In the genomic region with DNA sequence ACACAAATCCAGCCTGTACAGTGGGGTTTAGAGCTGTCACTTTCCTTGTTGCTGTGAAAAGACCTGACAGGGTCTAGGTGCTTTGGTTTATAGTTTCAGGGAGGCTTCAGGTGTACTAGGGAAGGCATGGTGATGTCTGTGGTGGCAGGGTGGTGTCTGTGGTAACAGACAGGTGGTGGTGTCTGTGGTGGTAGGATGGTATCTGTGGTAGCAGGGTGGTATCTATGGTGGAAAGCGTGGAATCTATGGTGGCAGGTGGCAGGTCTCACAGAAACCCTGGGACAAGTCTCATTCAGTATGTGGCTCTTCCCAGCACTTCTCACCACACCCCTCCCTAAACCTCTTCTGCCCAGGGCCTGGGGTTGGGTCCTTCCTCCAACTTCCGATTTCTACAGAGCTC, we compare ENCODE assay signal across 28 mouse cellular contexts. TPM values are rescaled to one million over a fixed set of nuclear protein-coding genes. Genes with fewer than 3 reads are reported as not detected.
A peak's percentile ranks its signal among the peaks of the same experiment; 100 is the strongest.
DNase-seq lines count a peak whose midpoint lies in the region; ATAC-seq and TF ChIP-seq lines count a peak whose summit lies in the region.
"Had no signal": no experiment of that assay in that cellular context is flagged by ENCODE, and none has a peak within 500 bp of the region (broad histone marks: within the 10 kb centered on the region; RNA-seq: fewer than 3 reads in every experiment).

No protein-coding gene starts in this region.

- no peak overlapping the region for H3K4me2 ChIP-seq in liver, postnatal 0 days (ENCODE audit: low read depth, low read length)
- no peak overlapping the region for H3K4me2 ChIP-seq in liver, embryonic 11.5 days
- H3K4me2 ChIP-seq in forebrain, embryonic 11.5 days (ENCODE audit: low read depth, low read length, severe bottlenecking), result no peak overlapping the region
- H3K4me2 ChIP-seq: embryonic facial prominence, embryonic 12.5 days; forebrain, embryonic 13.5 days; forebrain, embryonic 15.5 days had no signal

- no peaks in the 10 kb centered on the region; the same call in 1 of the 2 replicates for H3K9me3 ChIP-seq in liver, postnatal 0 days (ENCODE audit: low read length)
- no peaks in the 10 kb centered on the region for H3K9me3 ChIP-seq in liver, embryonic 11.5 days (ENCODE audit: control insufficient read depth, low read length)
- no peaks in the 10 kb centered on the region for H3K9me3 ChIP-seq in forebrain, embryonic 11.5 days (ENCODE audit: control insufficient read depth, low read length)
- H3K9me3 ChIP-seq: embryonic facial prominence, embryonic 12.5 days; forebrain, embryonic 13.5 days; forebrain, embryonic 15.5 days had no signal

- no peak for TF ChIP-seq CTCF in liver, postnatal 0 days (IDR thresholded peaks at IDR 0.05; ENCODE audit: low read depth)
- TF ChIP-seq CTCF in bone marrow, adult 2 months (IDR thresholded peaks at IDR 0.05; ENCODE audit: control insufficient read depth, insufficient read depth, low read length), result no peak

- peak; percentile 25; the same call in 1 of the 2 replicates for ATAC-seq in liver, postnatal 0 days
- ATAC-seq in liver, embryonic 11.5 days (replicated peaks; ENCODE audit: low FRiP score), result no peak
- peak; percentile 39 for ATAC-seq in megakaryocyte, adult 5-6 weeks (ENCODE audit: poor library complexity, severe bottlenecking)
- peak; percentile 32; the same call in 1 of the 2 replicates for ATAC-seq in monocyte, adult 5-6 weeks (replicated peaks; ENCODE audit: insufficient number of reproducible peaks, low FRiP score, low TSS enrichment, poor library complexity, severe bottlenecking)
- no peak for ATAC-seq in forebrain, embryonic 11.5 days (replicated peaks; ENCODE audit: low FRiP score)
- no peak for ATAC-seq in erythroid progenitor cell, adult 5-6 weeks (replicated peaks; ENCODE audit: low FRiP score, poor library complexity, severe bottlenecking)
- ATAC-seq: activated CD4-positive, CD25-positive, alpha-beta regulatory T cell, adult 4 months; CD4-positive, CD25-positive, alpha-beta regulatory T cell, adult 4 months; forebrain, embryonic 13.5 days; forebrain, embryonic 15.5 days; forebrain, postnatal 0 days; Patski had no signal

- no peak overlapping the region for H3K4me3 ChIP-seq in liver, postnatal 0 days (ENCODE audit: low read depth, low read length)
- H3K4me3 ChIP-seq in liver, embryonic 11.5 days (ENCODE audit: low read depth, low read length), result no peak overlapping the region
- no peak overlapping the region for H3K4me3 ChIP-seq in bone marrow, adult 2 months (replicated peaks; ENCODE audit: control insufficient read depth, low read depth, low read length)
- no peak overlapping the region for H3K4me3 ChIP-seq in forebrain, embryonic 11.5 days (ENCODE audit: low read depth, low read length)
- H3K4me3 ChIP-seq: embryonic facial prominence, embryonic 10.5 days; embryonic facial prominence, embryonic 12.5 days; forebrain, embryonic 10.5 days; forebrain, embryonic 13.5 days; forebrain, embryonic 15.5 days had no signal

- peaks cover 7% of the 10 kb centered on the region; the same call in 1 of the 2 replicates for H3K4me1 ChIP-seq in liver, postnatal 0 days (ENCODE audit: insufficient read depth)
- H3K4me1 ChIP-seq in liver, embryonic 11.5 days (replicated peaks; ENCODE audit: control insufficient read depth, insufficient read depth, low read length), result no peaks in the 10 kb centered on the region
- H3K4me1 ChIP-seq in bone marrow, adult 2 months (ENCODE audit: control insufficient read depth, insufficient read depth, low read length), result peaks cover 12% of the 10 kb centered on the region; the same call in 1 of the 2 replicates
- no peaks in the 10 kb centered on the region for H3K4me1 ChIP-seq in forebrain, embryonic 11.5 days (replicated peaks; ENCODE audit: control insufficient read depth, insufficient read depth, low read length)
- H3K4me1 ChIP-seq: embryonic facial prominence, embryonic 10.5 days; forebrain, embryonic 10.5 days; forebrain, embryonic 13.5 days; forebrain, embryonic 15.5 days had no signal

- DNase-seq in liver, postnatal 0 days, result no peak
- no peak for DNase-seq in liver, embryonic 11.5 days (ENCODE audit: low spot score)
- DNase-seq in forebrain, embryonic 11.5 days (ENCODE audit: low spot score), result no peak
- DNase-seq in c-Kit-positive CD71-positive TER-119-positive erythroid progenitor cells, embryonic 14.5 days (ENCODE audit: low spot score), result no peak
- DNase-seq: adrenal gland, adult 8-10 months; adrenal gland, postnatal 14 days; adrenal gland, postnatal 36 days; B cell, adult 2 months; cerebellum, adult 11-12 months; cerebellum, adult 2 months; cerebellum, adult 9-10 months; cerebellum, postnatal 10 days; cerebellum, postnatal 25 days; forebrain, postnatal 0 days had no signal

- 76% methylated on average over 2 of the region's 2 CpGs for WGBS in liver, postnatal 0 days (ENCODE audit: insufficient replicate concordance)
- 79% methylated on average over 2 of the region's 2 CpGs for WGBS in liver, embryonic 11.5 days
- WGBS in bone marrow, adult 2 months, result 84% methylated on average over 2 of the region's 2 CpGs
- WGBS in forebrain, embryonic 11.5 days, result 86% methylated on average over 2 of the region's 2 CpGs

- H3K27me3 ChIP-seq in liver, postnatal 0 days (ENCODE audit: insufficient read depth, low read length), result no peaks in the 10 kb centered on the region
- no peaks in the 10 kb centered on the region for H3K27me3 ChIP-seq in liver, embryonic 11.5 days (replicated peaks; ENCODE audit: control insufficient read depth, insufficient read depth, low read length)
- H3K27me3 ChIP-seq in forebrain, embryonic 11.5 days (ENCODE audit: control insufficient read depth, insufficient read depth, low read length), result no peaks in the 10 kb centered on the region
- H3K27me3 ChIP-seq: CH12.LX; embryonic facial prominence, embryonic 12.5 days; forebrain, embryonic 13.5 days; forebrain, embryonic 15.5 days; Patski had no signal

- TF ChIP-seq POLR2A in bone marrow, adult 2 months (IDR thresholded peaks at IDR 0.05; ENCODE audit: borderline replicate concordance, control insufficient read depth, low read depth, low read length), result no peak

- no peak overlapping the region for H3K27ac ChIP-seq in liver, postnatal 0 days (ENCODE audit: low read depth)
- no peak overlapping the region for H3K27ac ChIP-seq in liver, embryonic 11.5 days (ENCODE audit: low read depth, low read length)
- H3K27ac ChIP-seq in bone marrow, adult 2 months (ENCODE audit: control insufficient read depth, insufficient read depth, low read depth, low read length, poor library complexity), result peak overlapping the region; percentile 24; the same call in 1 of the 2 replicates
- no peak overlapping the region for H3K27ac ChIP-seq in forebrain, embryonic 11.5 days (ENCODE audit: low read depth, low read length)
- H3K27ac ChIP-seq: embryonic facial prominence, embryonic 10.5 days; embryonic facial prominence, embryonic 12.5 days; forebrain, embryonic 10.5 days; forebrain, embryonic 13.5 days; forebrain, embryonic 15.5 days had no signal

- H3K36me3 ChIP-seq in liver, postnatal 0 days (replicated peaks; ENCODE audit: insufficient read depth, low read length), result no peaks in the 10 kb centered on the region
- H3K36me3 ChIP-seq in liver, embryonic 11.5 days (ENCODE audit: control insufficient read depth, insufficient read depth, low read length), result no peaks in the 10 kb centered on the region
- no peaks in the 10 kb centered on the region for H3K36me3 ChIP-seq in forebrain, embryonic 11.5 days (ENCODE audit: control insufficient read depth, insufficient read depth, low read length)
- H3K36me3 ChIP-seq: embryonic facial prominence, embryonic 10.5 days; embryonic facial prominence, embryonic 12.5 days; forebrain, embryonic 10.5 days; forebrain, embryonic 15.5 days; G1E had no signal

- no peak overlapping the region for H3K9ac ChIP-seq in liver, postnatal 0 days (replicated peaks)
- no peak overlapping the region for H3K9ac ChIP-seq in liver, embryonic 11.5 days (ENCODE audit: low read depth, low read length)
- no peak overlapping the region for H3K9ac ChIP-seq in forebrain, embryonic 11.5 days (ENCODE audit: low read length)
- H3K9ac ChIP-seq: embryonic facial prominence, embryonic 12.5 days; forebrain, embryonic 13.5 days; forebrain, embryonic 15.5 days; forebrain, postnatal 0 days had no signal

- TF ChIP-seq EP300 in liver, postnatal 0 days (IDR thresholded peaks at IDR 0.05; ENCODE audit: low read depth), result no peak

RNA-seq across cellular contexts. Expression of a gene that starts 8.7 kb away (rescaled TPM):
- polyA plus RNA-seq in liver, postnatal 0 days (2015; fragmentation: Nextera tagmentation; extraction: Ambion mirVana), result 17.0 and 18.6 TPM in 2 replicates
- 1.2 and 1.3 TPM in 2 replicates for polyA plus RNA-seq in liver, embryonic 11.5 days (2014; fragmentation: Nextera tagmentation; extraction: Ambion mirVana)
- polyA plus RNA-seq in bone marrow, adult 2 months (2011; ENCODE audit: insufficient read depth, insufficient read length, low replicate concordance, missing spikeins), result 4.6 and 7.7 TPM in 2 replicates
- total RNA-seq in megakaryocyte, adult 5-6 weeks (2015), result 26.1 and 26.7 TPM in 2 replicates
- total RNA-seq in megakaryocyte, adult 5-6 weeks (2017), result 22.3 and 23.1 TPM in 2 replicates
- 90.8 to 132 TPM (median 114 TPM) in 3 replicates for total RNA-seq in monocyte, adult 5-6 weeks (2017)
- 2.1 and 2.2 TPM in 2 replicates for polyA plus RNA-seq in forebrain, embryonic 11.5 days (2014; fragmentation: Nextera tagmentation; extraction: Ambion mirVana)
- 17.3 and 25.6 TPM in 2 replicates for total RNA-seq in erythroid progenitor cell, adult 5-6 weeks (2015; ENCODE audit: low replicate concordance)
- 9.4 and 13.4 TPM in 2 replicates for total RNA-seq in erythroid progenitor cell, adult 5-6 weeks (2017; ENCODE audit: low replicate concordance)
- polyA plus RNA-seq: G1E had no signal

Comparison
In these comparisons a context has a peak if more than half of its experiments do, and no peak if none do; other contexts are left out.
1. ATAC-seq: peak in liver, postnatal 0 days (single experiment), megakaryocyte, adult 5-6 weeks (single experiment) and monocyte, adult 5-6 weeks (single experiment); none in liver, embryonic 11.5 days (single experiment), forebrain, embryonic 11.5 days (single experiment) and erythroid progenitor cell, adult 5-6 weeks (single experiment).